Mouse (Mus musculus): ENCODE measurements at regions not wholly inside any gene's neighbourhood (a gene's known extent, or its start where the extent isn't known, plus 50 kb on each side); places are given as distances from the start of the nearest gene placed in this dataset.
"Not testable (repeated sequence)": the region's sequence is repeated elsewhere in the genome, so short reads cannot be mapped to it uniquely, and the experiment has no call there.

- Histone ChIP-seq H3K4me1 (replicated peaks; ENCODE audit: low read depth, low read length) (peaks cover 12% of the 10 kb centered on the region), H3K9me3 (ENCODE audit: low read length) (no peaks in the 10 kb centered on the region), H3K36me3 (ENCODE audit: insufficient read depth, low read length) (no peaks in the 10 kb centered on the region), H3K27me3 (ENCODE audit: insufficient read depth, low read length) (peaks cover 22% of the 10 kb centered on the region), H3K4me3 (replicated peaks; ENCODE audit: low read length) (no peak overlapping the region)
- TF ChIP-seq POU5F1 (IDR thresholded peaks at IDR 0.05; ENCODE audit: borderline replicate concordance, low read length) (no peak), NANOG (IDR thresholded peaks at IDR 0.05; ENCODE audit: borderline replicate concordance, low read length) (no peak), CTCF (conservative IDR thresholded peaks at IDR 0.05; ENCODE audit: low read length) (no peak)
Measured at GRCm38 (mm10) chr16:50533881-50534280, 57.1 kb downstream of the Ccdc54 start.

- no peaks in the 10 kb centered on the region for H3K36me3 ChIP-seq (ENCODE audit: insufficient read depth, low read length)
- H3K9me3 ChIP-seq (ENCODE audit: low read length) = no peaks in the 10 kb centered on the region
- peaks cover 16% of the 10 kb centered on the region for H3K4me1 ChIP-seq (replicated peaks; ENCODE audit: low read depth, low read length)
- TF ChIP-seq POU5F1 (IDR thresholded peaks at IDR 0.05; ENCODE audit: borderline replicate concordance, low read length) = no peak
- peak; percentile 92 for TF ChIP-seq CTCF (conservative IDR thresholded peaks at IDR 0.05; ENCODE audit: low read length)
- TF ChIP-seq NANOG (IDR thresholded peaks at IDR 0.05; ENCODE audit: borderline replicate concordance, low read length) = no peak
- H3K4me3 ChIP-seq (replicated peaks; ENCODE audit: low read length) = peak overlapping the region; percentile 84
- H3K27me3 ChIP-seq (ENCODE audit: insufficient read depth, low read length) = peaks cover 41% of the 10 kb centered on the region
Measured at GRCm38 (mm10) chr16:50529511-50530416, 61.2 kb downstream of the Ccdc54 start.

GRCm38 (mm10) chr16:50528677-50529510 lies 62.1 kb downstream of the Ccdc54 start:
- Histone ChIP-seq H3K4me3 (replicated peaks; ENCODE audit: low read length) (peak overlapping the region; percentile 84), H3K27me3 (ENCODE audit: insufficient read depth, low read length) (peaks cover 41% of the 10 kb centered on the region), H3K36me3 (ENCODE audit: insufficient read depth, low read length) (no peaks in the 10 kb centered on the region), H3K9me3 (ENCODE audit: low read length) (no peaks in the 10 kb centered on the region), H3K4me1 (replicated peaks; ENCODE audit: low read depth, low read length) (peaks cover 16% of the 10 kb centered on the region)
- TF ChIP-seq POU5F1 (IDR thresholded peaks at IDR 0.05; ENCODE audit: borderline replicate concordance, low read length) = no peak
- TF ChIP-seq CTCF (conservative IDR thresholded peaks at IDR 0.05; ENCODE audit: low read length) = no peak
- TF ChIP-seq NANOG (IDR thresholded peaks at IDR 0.05; ENCODE audit: borderline replicate concordance, low read length) = no peak

- H3K9me3 ChIP-seq (ENCODE audit: low read length) = no peaks in the 10 kb centered on the region
- H3K27me3 ChIP-seq (ENCODE audit: insufficient read depth, low read length) = peaks cover 41% of the 10 kb centered on the region
- TF ChIP-seq NANOG (IDR thresholded peaks at IDR 0.05; ENCODE audit: borderline replicate concordance, low read length) (no peak), CTCF (conservative IDR thresholded peaks at IDR 0.05; ENCODE audit: low read length) (no peak), POU5F1 (IDR thresholded peaks at IDR 0.05; ENCODE audit: borderline replicate concordance, low read length) (no peak)
- H3K36me3 ChIP-seq (ENCODE audit: insufficient read depth, low read length) = no peaks in the 10 kb centered on the region
- H3K4me3 ChIP-seq (replicated peaks; ENCODE audit: low read length) = peak overlapping the region; percentile 84
- peaks cover 16% of the 10 kb centered on the region for H3K4me1 ChIP-seq (replicated peaks; ENCODE audit: low read depth, low read length)
Measured at GRCm38 (mm10) chr16:50528355-50528676, 62.6 kb downstream of the Ccdc54 start.

GRCm38 (mm10) chr16:50526930-50527329 lies 64.0 kb downstream of the Ccdc54 start:
- H3K4me3 ChIP-seq (replicated peaks; ENCODE audit: low read length); H3K9me3 ChIP-seq (ENCODE audit: low read length); H3K36me3 ChIP-seq (ENCODE audit: insufficient read depth, low read length): not testable (repeated sequence)
- H3K27me3 ChIP-seq (ENCODE audit: insufficient read depth, low read length) = peaks cover 41% of the 10 kb centered on the region
- H3K4me1 ChIP-seq (replicated peaks; ENCODE audit: low read depth, low read length) = peaks cover 16% of the 10 kb centered on the region

- Histone ChIP-seq H3K4me1 (replicated peaks; ENCODE audit: low read depth, low read length) (peaks cover 16% of the 10 kb centered on the region), H3K27me3 (ENCODE audit: insufficient read depth, low read length) (peaks cover 36% of the 10 kb centered on the region), H3K4me3 (replicated peaks; ENCODE audit: low read length) (peak overlapping the region; percentile 48), H3K36me3 (ENCODE audit: insufficient read depth, low read length) (no peaks in the 10 kb centered on the region), H3K9me3 (ENCODE audit: low read length) (no peaks in the 10 kb centered on the region)
- TF ChIP-seq CTCF (conservative IDR thresholded peaks at IDR 0.05; ENCODE audit: low read length) = no peak
- TF ChIP-seq NANOG (IDR thresholded peaks at IDR 0.05; ENCODE audit: borderline replicate concordance, low read length) = no peak
- no peak for TF ChIP-seq POU5F1 (IDR thresholded peaks at IDR 0.05; ENCODE audit: borderline replicate concordance, low read length)
Measured at GRCm38 (mm10) chr16:50525934-50526366, 65.0 kb downstream of the Ccdc54 start.

- no peaks in the 10 kb centered on the region for H3K9me3 ChIP-seq (ENCODE audit: low read length)
Measured at GRCm38 (mm10) chr16:50525504-50525903, 65.5 kb downstream of the Ccdc54 start.

GRCm38 (mm10) chr16:50519610-50520009 lies 71.3 kb downstream of the Ccdc54 start:
- H3K36me3 ChIP-seq (ENCODE audit: insufficient read depth, low read length) = no peaks in the 10 kb centered on the region
- H3K27me3 ChIP-seq (ENCODE audit: insufficient read depth, low read length) = 0 out of 2 replicates have a peak, but pooled peaks cover 7% of the 10 kb centered on the region
- peaks cover 30% of the 10 kb centered on the region for H3K4me1 ChIP-seq (replicated peaks; ENCODE audit: low read depth, low read length)
- no peaks in the 10 kb centered on the region for H3K9me3 ChIP-seq (ENCODE audit: low read length)
- peak overlapping the region; percentile 66 for H3K4me3 ChIP-seq (replicated peaks; ENCODE audit: low read length)
- TF ChIP-seq POU5F1 (IDR thresholded peaks at IDR 0.05; ENCODE audit: borderline replicate concordance, low read length) = no peak
- TF ChIP-seq NANOG (IDR thresholded peaks at IDR 0.05; ENCODE audit: borderline replicate concordance, low read length) = no peak
- TF ChIP-seq CTCF (conservative IDR thresholded peaks at IDR 0.05; ENCODE audit: low read length) = no peak

More at GRCm38 (mm10) chr16:50525504-50525903, 65.5 kb downstream of the Ccdc54 start:
- no peaks in the 10 kb centered on the region for H3K36me3 ChIP-seq (ENCODE audit: insufficient read depth, low read length)
- H3K4me1 ChIP-seq (replicated peaks; ENCODE audit: low read depth, low read length) = peaks cover 15% of the 10 kb centered on the region
- H3K27me3 ChIP-seq (ENCODE audit: insufficient read depth, low read length) = peaks cover 34% of the 10 kb centered on the region
- TF ChIP-seq POU5F1 (IDR thresholded peaks at IDR 0.05; ENCODE audit: borderline replicate concordance, low read length) = no peak
- peak overlapping the region; percentile 48 for H3K4me3 ChIP-seq (replicated peaks; ENCODE audit: low read length)
